In the genomic region with DNA sequence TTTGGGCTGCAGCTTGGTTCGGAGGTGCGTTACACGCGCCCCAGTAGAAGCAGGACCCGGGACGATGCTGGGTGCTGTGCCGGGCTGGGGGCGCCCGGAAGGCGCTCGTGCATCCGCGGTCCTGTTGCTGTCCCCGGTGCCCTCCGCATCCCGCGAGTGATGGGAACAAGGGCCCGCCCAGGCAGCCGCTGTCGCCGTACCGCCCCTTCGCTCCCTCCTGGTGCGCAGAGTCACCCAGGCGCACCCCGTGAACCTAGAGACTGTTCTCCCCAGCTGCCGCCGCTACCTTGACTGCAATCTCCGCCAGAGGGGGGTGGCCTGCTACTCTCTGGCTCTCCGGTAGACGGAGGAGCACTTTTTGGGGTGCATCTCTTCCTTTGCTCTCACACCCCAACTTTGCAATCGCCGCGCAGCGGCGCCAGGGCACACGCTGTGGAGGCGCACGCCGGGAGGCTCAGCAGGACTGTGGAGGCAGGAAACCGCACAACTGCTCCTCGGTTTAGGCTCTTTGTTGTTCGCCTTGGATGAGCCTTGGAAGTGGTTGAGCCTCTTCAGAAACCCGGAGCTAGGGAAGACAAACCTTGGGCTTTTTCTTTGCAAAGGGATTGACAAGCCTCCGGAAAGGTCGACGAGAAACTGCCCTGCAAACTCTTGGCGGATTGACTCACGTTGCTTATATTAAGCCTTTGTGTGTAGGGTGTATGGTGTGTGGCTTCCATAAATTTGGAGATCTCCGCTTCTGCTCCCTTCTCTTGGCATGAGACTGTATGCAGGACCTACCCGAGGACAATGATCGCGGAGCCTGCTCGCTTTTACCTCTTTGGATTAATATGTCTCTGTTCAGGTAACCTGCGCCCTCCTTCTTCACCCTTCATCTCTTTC, we compare ENCODE assay signal across 8 mouse cellular contexts.
DNase-seq lines count a peak whose midpoint lies in the region; ATAC-seq lines count a peak whose summit lies in the region.

No protein-coding gene starts in this region.

- peak overlapping the region; percentile 94 for H3K4me3 ChIP-seq in hindbrain, embryonic 15.5 days

- H3K36me3 ChIP-seq in hindbrain, embryonic 15.5 days, result no peaks in the 10 kb centered on the region

- peak overlapping the region; percentile 71 for H3K9ac ChIP-seq in hindbrain, embryonic 15.5 days

- H3K9me3 ChIP-seq in hindbrain, embryonic 15.5 days, result no peaks in the 10 kb centered on the region

- peak overlapping the region; percentile 84 for H3K27ac ChIP-seq in hindbrain, embryonic 15.5 days (replicated peaks)

- ATAC-seq in hindbrain, embryonic 15.5 days (ENCODE audit: low FRiP score, low read depth), result peak; percentile 85

- under 1% methylated on average over 50 of the region's 55 CpGs for WGBS in hindbrain, embryonic 15.5 days

- H3K4me2 ChIP-seq in hindbrain, embryonic 15.5 days, result peak overlapping the region; percentile 92

- no peaks in the 10 kb centered on the region for H3K27me3 ChIP-seq in hindbrain, embryonic 15.5 days

- peak; percentile 64 for DNase-seq in Muller cell, postnatal 12 days (ENCODE audit: inconsistent ontology term)
- DNase-seq in cerebellum, postnatal 36 days, result peak; percentile 45 to 48
- DNase-seq in gastrocnemius, postnatal 10 days, result peak; percentile 53
- DNase-seq in left cerebral cortex, adult 11 months (ENCODE audit: low spot score), result peak; percentile 29
- DNase-seq in lung, postnatal 14 days, result peak; percentile 41
- peak; percentile 20 for DNase-seq in retina, postnatal 7 days (ENCODE audit: low read depth, low spot score)
- peak; percentile 42 to 50 for DNase-seq in urinary bladder, postnatal 36 days (ENCODE audit: low spot score in 2 of 2)

- H3K4me1 ChIP-seq in hindbrain, embryonic 15.5 days (replicated peaks), result peaks cover 24% of the 10 kb centered on the region

Comparison
In these comparisons a context has a peak if more than half of its experiments do, and no peak if none do; other contexts are left out.
1. Peak in every context shown above with its lines: DNase-seq, ATAC-seq, H3K4me3 ChIP-seq and H3K27ac ChIP-seq.